Mouse (Mus musculus) neutrophil, adult 83 days (primary cell): ENCODE results near the gene Cxcr1. TPM values are rescaled to one million over a fixed set of nuclear protein-coding genes. Genes with fewer than 3 reads are reported as not detected.

Experiments
- total RNA-seq, 2 experiments: library from RNA; stranded (reverse); gene quantifications; one replicate each; pipeline ENCODE4 v1.2.4; 2023

The Cxcr1 gene
- total RNA-seq = under 1 TPM in 1 of 2 experiments, not detected in 1; 0.38 TPM

GRCm38 (mm10) chr1:74194445-74194844, at the start of gene Cxcr1:
Gene Cxcr1, minus strand, starts transcription at chr1:74194631.

DNA sequence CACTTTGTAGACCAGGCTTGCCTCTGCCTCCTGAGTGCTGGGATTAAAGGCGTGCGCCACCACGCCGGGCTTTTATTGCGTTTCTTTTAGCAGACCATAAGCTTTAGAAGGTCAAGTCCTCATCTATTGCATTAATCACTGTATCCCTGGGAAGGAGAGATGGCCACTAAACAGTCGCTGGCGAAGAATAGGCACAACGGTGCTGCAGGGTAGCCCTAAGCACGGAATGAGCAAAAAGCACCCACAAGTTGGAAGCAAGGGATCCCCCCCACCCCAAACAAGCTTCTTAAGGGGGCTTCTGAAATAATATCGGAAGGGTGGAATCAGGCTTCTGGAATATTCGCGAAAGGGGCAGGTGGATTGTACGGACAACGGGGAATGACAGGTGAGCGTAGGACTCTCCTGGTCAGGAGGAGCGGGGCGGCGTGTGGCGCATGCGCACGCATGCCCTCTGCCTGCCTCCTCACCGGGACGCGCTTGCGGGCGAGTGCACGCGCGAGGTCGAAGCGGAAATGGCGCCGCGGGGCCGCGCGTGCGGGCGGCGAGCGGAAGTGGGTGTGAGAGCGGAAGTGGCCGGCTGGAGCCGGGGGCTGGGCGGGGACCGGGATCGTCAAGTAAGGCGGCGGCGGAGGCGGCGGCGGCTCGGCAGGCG, 41.6 kb upstream of the Cxcr1 start, which contains the start of gene Arpc2:
TSS of gene Arpc2 (plus strand) at position 147 of the 652 bp plus-strand sequence.

GRCm38 (mm10) chr1:74153461-74154184, 40.8 kb downstream of the Cxcr1 start, which contains the start of gene Cxcr2:
Gene Cxcr2, plus strand, starts transcription at chr1:74153989.

Other genes starting within 250 kb of the Cxcr1 start
- 10 to 100 TPM; 18.8 to 19.2 TPM for gene Tns1, start 70.2 kb downstream of the Cxcr1 start, total RNA-seq
- 1 to 10 TPM; 3.3 to 4.2 TPM for gene Rufy4, start 69.1 kb downstream of the Cxcr1 start, total RNA-seq
- 100 to 1,000 TPM; 328 to 426 TPM for gene Cxcr2, start 40.6 kb downstream of the Cxcr1 start, total RNA-seq
- 100 to 1,000 TPM; 649 to 657 TPM for gene Arpc2, start 41.5 kb upstream of the Cxcr1 start, total RNA-seq
- under 1 TPM in 1 of 2 experiments, not detected in 1; 0.51 TPM for gene Gpbar1, start 83.9 kb upstream of the Cxcr1 start, total RNA-seq
- 10 to 100 TPM; 60.2 to 63.7 TPM for gene Aamp, start 90.1 kb upstream of the Cxcr1 start, total RNA-seq
- gene Pnkd, start 90.3 kb upstream of the Cxcr1 start, total RNA-seq = 10 to 100 TPM; 12.1 to 15.6 TPM
- 10 to 100 TPM; 12.5 to 13.5 TPM for gene Tmbim1, start 111.0 kb upstream of the Cxcr1 start, total RNA-seq
- gene Catip, start 167.5 kb upstream of the Cxcr1 start, total RNA-seq = not detected
- gene Slc11a1, start 180.6 kb upstream of the Cxcr1 start, total RNA-seq = 100 to 1,000 TPM; 174 to 175 TPM
- 100 to 1,000 TPM; 149 to 153 TPM for gene Ctdsp1, start 196.9 kb upstream of the Cxcr1 start, total RNA-seq
- under 1 TPM in 1 of 2 experiments, not detected in 1; 0.13 TPM for gene Vil1, start 214.7 kb upstream of the Cxcr1 start, total RNA-seq